8 mouse cellular contexts compared by ENCODE assay signal in genomic region chr8:20424104-20424902, GRCm38 (mm10).
DNase-seq lines count a peak whose midpoint lies in the region; ATAC-seq and TF ChIP-seq lines count a peak whose summit lies in the region.
"Not testable (repeated sequence)": the region's sequence is repeated elsewhere in the genome, so short reads cannot be mapped to it uniquely, and the experiment has no call there.

No protein-coding gene starts in this region.

- not testable (repeated sequence) for H3ac ChIP-seq in myocyte (ENCODE audit: control insufficient read depth, insufficient read length)

- H3K4me1 ChIP-seq in bone marrow macrophage, adult 2 months (ENCODE audit: control insufficient read depth, insufficient read depth, low read length); heart, embryonic 12.5 days (replicated peaks); kidney, embryonic 16.5 days (ENCODE audit: insufficient read depth, low read length); liver, adult 2 months (ENCODE audit: control insufficient read depth, insufficient read depth, low read length): not testable (repeated sequence)

- H3K27ac ChIP-seq in bone marrow macrophage, adult 2 months (ENCODE audit: insufficient read depth, low read depth, low read length) = 0 out of 2 replicates have a peak overlapping the region, but pooled peaks have one; percentile 18
- not testable (repeated sequence) for H3K27ac ChIP-seq in heart, embryonic 12.5 days (ENCODE audit: poor library complexity, severe bottlenecking)
- H3K27ac ChIP-seq in kidney, embryonic 16.5 days (ENCODE audit: low read length) = peak overlapping the region; percentile 63; the same call in 1 of the 2 replicates
- H3K27ac ChIP-seq in liver, adult 2 months (replicated peaks; ENCODE audit: insufficient read depth, low read depth, low read length) = 0 out of 2 replicates have a peak overlapping the region, but pooled peaks have one; percentile 33

- 3% methylated on average over 70 of the region's 72 CpGs for WGBS in heart, embryonic 12.5 days
- WGBS in kidney, embryonic 16.5 days = 5% methylated on average over 63 of the region's 72 CpGs
- 3% methylated on average over 70 of the region's 72 CpGs for WGBS in liver, adult 2 months

- H3K4me3 ChIP-seq in bone marrow macrophage, adult 2 months (ENCODE audit: insufficient read depth, low read length) = peak overlapping the region; percentile 78
- H3K4me3 ChIP-seq in heart, embryonic 12.5 days = peak overlapping the region; percentile 61
- peak overlapping the region; percentile 52 for H3K4me3 ChIP-seq in kidney, embryonic 16.5 days (ENCODE audit: low read length)
- peak overlapping the region; percentile 80 for H3K4me3 ChIP-seq in liver, adult 2 months (ENCODE audit: insufficient read depth, low read depth, low read length)
- H3K4me3 ChIP-seq in myocyte = not testable (repeated sequence)

- H3K36me3 ChIP-seq in heart, embryonic 12.5 days; kidney, embryonic 16.5 days (ENCODE audit: insufficient read depth, low read length); liver, adult 2 months (ENCODE audit: control insufficient read depth, insufficient read depth, low read length); myocyte (ENCODE audit: control insufficient read depth, insufficient read depth): not testable (repeated sequence)

- not testable (repeated sequence) for H3K9me3 ChIP-seq in heart, embryonic 12.5 days (replicated peaks); kidney, embryonic 16.5 days (ENCODE audit: low read length)

- not testable (repeated sequence) for H3K79me2 ChIP-seq in liver, adult 2 months (ENCODE audit: control insufficient read depth, insufficient read depth, low read length); myocyte (ENCODE audit: control insufficient read depth, insufficient read depth)

- peak overlapping the region; percentile 51 for H3K4me2 ChIP-seq in heart, embryonic 12.5 days
- peak overlapping the region; percentile 40 for H3K4me2 ChIP-seq in kidney, embryonic 16.5 days (replicated peaks; ENCODE audit: low read depth, low read length)
- peak overlapping the region; percentile 55 for H3K4me2 ChIP-seq in myocyte (ENCODE audit: low read depth)

- TF ChIP-seq CTCF in bone marrow macrophage, adult 2 months (IDR thresholded peaks at IDR 0.05; ENCODE audit: low read depth, low read length) = peak; percentile 50
- TF ChIP-seq CTCF in liver, adult 2 months (IDR thresholded peaks at IDR 0.05; ENCODE audit: low read depth, low read length) = peak; percentile 65

- TF ChIP-seq POLR2A in bone marrow macrophage, adult 2 months (IDR thresholded peaks at IDR 0.05; ENCODE audit: borderline replicate concordance, low read depth, low read length); liver, adult 2 months (IDR thresholded peaks at IDR 0.05; ENCODE audit: extremely low read depth, insufficient read depth, low read length); myocyte (IDR thresholded peaks at IDR 0.05; ENCODE audit: insufficient read length, low read depth): not testable (repeated sequence)

- H3K27me3 ChIP-seq in heart, embryonic 12.5 days (replicated peaks); kidney, embryonic 16.5 days (ENCODE audit: insufficient read depth, low read length); liver, adult 2 months (ENCODE audit: control insufficient read depth, insufficient read depth, low read length); myocyte (ENCODE audit: control insufficient read depth, insufficient read depth, insufficient read length): not testable (repeated sequence)

- H3K9ac ChIP-seq in heart, embryonic 12.5 days = peak overlapping the region; percentile 87
- H3K9ac ChIP-seq in kidney, embryonic 16.5 days (replicated peaks; ENCODE audit: low read length) = peak overlapping the region; percentile 74
- peak overlapping the region; percentile 84 for H3K9ac ChIP-seq in liver, adult 2 months (ENCODE audit: low read depth, low read length)

- ATAC-seq in heart, embryonic 12.5 days (ENCODE audit: insufficient number of reproducible peaks, low FRiP score) = peak; percentile 97
- peak; percentile 99 for ATAC-seq in kidney, embryonic 16.5 days (ENCODE audit: low FRiP score, low TSS enrichment)

- DNase-seq in 416B (ENCODE audit: low read depth) = peak; percentile 89
- peak; percentile 68 for DNase-seq in fat pad, adult 2 months (ENCODE audit: extremely low read depth, low read depth, low spot score)
- DNase-seq in liver, adult 2 months (ENCODE audit: extremely low read depth, low read depth, low spot score) = peak; percentile 87
- peak; percentile 100 for DNase-seq in spleen, postnatal 4 days (ENCODE audit: low spot score in 2 of 2)

TF ChIP-seq in myocyte, 11 proteins besides CTCF, POLR2A, EP300 and RAD21:
- TF ChIP-seq TCF12 (IDR thresholded peaks at IDR 0.05; ENCODE audit: insufficient read depth, poor library complexity, severe bottlenecking) (peak; percentile 21), E2F4 (IDR thresholded peaks at IDR 0.05; ENCODE audit: insufficient read depth) (peak; percentile 59)
TF ChIP-seq in myocyte: peak in this region for 2; not testable (repeated sequence) for 9.
